Mouse (Mus musculus): ENCODE measurements around the gene Acot5. TPM values are rescaled to one million over a fixed set of nuclear protein-coding genes. Genes with fewer than 3 reads are reported as not detected.
A peak's percentile ranks its signal among the peaks of the same experiment; 100 is the strongest.
"Not testable (repeated sequence)": the region's sequence is repeated elsewhere in the genome, so short reads cannot be mapped to it uniquely, and the experiment has no call there.

The Acot5 gene
- polyA plus RNA-seq (2016; fragmentation: Nextera tagmentation; extraction: Ambion mirVana), result not detected in 2 replicates

DNA sequence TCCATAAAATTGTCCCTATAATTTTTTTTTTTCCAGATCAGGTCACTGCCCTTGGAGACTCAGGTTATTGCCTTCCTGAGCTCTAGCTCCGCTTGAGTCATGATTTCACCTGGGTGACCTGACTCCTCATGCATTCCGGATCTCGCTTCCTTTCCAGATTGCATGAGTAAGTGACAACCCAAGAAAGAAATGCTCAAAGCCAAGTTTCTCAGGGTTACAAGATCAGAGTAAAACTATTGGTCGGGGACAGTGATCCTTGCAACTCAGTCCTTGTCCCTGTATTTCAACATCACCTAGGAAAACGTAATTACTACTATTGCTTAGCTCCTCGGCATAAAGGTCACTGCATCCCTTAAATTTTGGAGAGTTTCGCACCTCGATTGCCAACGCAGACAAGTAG, at the start of gene Acot5:
Gene Acot5 (plus strand): TSS at position 340 of the 400 bp plus-strand sequence.
- H3K27me3 ChIP-seq, result peaks cover 34% of the 10 kb centered on the region
- peak within 1 kb of the TSS; percentile 58 for H3K4me2 ChIP-seq (replicated peaks)
- ATAC-seq (ENCODE audit: low FRiP score, low read depth), result no peak
- 58% methylated on average over 9 of the region's 9 CpGs for WGBS
- no peaks in the 10 kb centered on the region for H3K4me1 ChIP-seq
- H3K9ac ChIP-seq (replicated peaks), result peak within 1 kb of the TSS; percentile 24; the same call in 1 of the 2 replicates
- peak within 1 kb of the TSS; percentile 40 for H3K4me3 ChIP-seq
- H3K36me3 ChIP-seq, result no peaks in the 10 kb centered on the region
- H3K9me3 ChIP-seq, result no peaks in the 10 kb centered on the region
- H3K27ac ChIP-seq (replicated peaks), result no peak within 1 kb of the TSS

DNA sequence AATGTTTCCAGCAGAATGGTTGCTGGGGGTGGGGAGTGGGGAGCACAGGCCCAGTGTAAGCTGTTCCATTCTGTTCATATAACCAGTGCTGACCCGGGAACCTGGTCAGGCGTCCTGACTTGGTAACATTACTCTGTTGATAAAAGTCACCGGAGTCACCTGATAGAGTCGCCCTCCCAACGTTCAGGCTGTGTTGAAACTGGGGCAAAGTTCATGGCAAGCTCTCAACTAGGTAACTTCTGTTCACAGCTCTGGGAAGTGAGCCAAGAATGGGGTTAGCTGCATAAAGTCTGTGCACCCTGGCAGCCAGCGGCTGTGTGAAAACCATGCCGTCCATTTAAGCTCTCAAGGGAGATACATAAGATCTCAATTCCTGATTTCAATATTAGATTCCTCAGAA, 48.6 kb upstream of the Acot5 start:
- H3K9ac ChIP-seq (replicated peaks); H3K36me3 ChIP-seq; H3K27me3 ChIP-seq; H3K4me2 ChIP-seq (replicated peaks); H3K9me3 ChIP-seq; ATAC-seq (ENCODE audit: low FRiP score, low read depth); H3K4me1 ChIP-seq; H3K27ac ChIP-seq (replicated peaks); H3K4me3 ChIP-seq: not testable (repeated sequence)
- WGBS, result 77% methylated on average over 7 of the region's 7 CpGs

DNA sequence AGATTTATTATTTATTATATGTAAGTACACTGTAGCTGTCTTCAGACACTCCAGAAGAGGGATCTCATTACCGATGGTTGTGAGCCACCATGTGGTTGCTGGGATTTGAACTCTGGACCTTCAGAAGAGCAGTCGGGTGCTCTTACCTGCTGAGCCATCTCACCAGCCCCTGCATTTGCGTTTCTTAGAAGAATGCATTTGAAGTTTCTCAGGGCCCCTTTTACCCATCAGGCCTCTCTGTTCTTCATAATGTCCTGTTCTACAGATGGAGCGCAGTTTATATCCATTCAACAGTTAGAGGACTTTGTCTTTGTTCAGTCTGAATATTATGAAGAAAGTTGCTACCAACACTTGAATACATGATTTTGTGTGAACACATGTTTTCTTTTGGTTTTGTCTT, 46.9 kb upstream of the Acot5 start:
- not testable (repeated sequence) for H3K9me3 ChIP-seq; H3K4me1 ChIP-seq; H3K9ac ChIP-seq (replicated peaks); H3K27ac ChIP-seq (replicated peaks); ATAC-seq (ENCODE audit: low FRiP score, low read depth); H3K27me3 ChIP-seq; H3K4me3 ChIP-seq; H3K4me2 ChIP-seq (replicated peaks); H3K36me3 ChIP-seq
- 98% methylated on average over 4 of the region's 4 CpGs for WGBS

DNA sequence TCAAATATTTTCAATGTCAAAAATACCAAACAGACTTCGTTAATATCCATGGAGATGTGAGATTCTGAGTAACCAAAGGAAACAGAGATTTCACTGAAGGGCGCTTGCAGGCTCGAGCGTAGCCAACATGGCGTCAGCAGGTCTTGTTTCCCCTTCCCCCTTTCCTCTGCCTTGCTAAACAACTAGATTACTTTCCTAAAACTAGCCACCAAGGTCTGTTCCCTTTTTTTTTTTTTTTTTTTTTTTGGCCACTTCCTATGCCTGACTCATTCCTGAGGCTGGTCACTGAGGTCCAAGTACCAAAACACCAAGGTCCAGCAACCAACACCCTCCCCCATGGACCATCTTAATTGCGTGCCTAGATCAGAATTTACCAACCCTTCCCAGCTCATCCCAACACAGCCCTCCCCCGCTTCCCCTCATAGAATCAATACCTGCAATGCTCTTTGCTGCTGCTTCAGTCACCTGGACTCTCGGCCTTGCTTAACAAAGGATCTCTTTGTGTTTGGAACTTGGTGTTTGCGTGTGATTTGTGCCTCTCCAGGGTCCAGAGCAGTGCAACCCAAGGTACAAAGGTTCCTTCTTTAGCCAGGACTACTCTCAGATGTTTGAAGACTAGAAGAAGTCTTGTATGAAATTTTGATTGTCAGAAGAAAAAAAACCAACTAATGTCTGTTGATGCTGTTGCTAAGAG, 45.9 kb upstream of the Acot5 start:
- no peaks in the 10 kb centered on the region for H3K9me3 ChIP-seq
- 83% methylated on average over 9 of the region's 9 CpGs for WGBS
- no peak overlapping the region for H3K27ac ChIP-seq (replicated peaks)
- no peak overlapping the region for H3K4me3 ChIP-seq
- no peaks in the 10 kb centered on the region for H3K36me3 ChIP-seq
- no peak overlapping the region for H3K4me2 ChIP-seq (replicated peaks)
- no peak overlapping the region for H3K9ac ChIP-seq (replicated peaks)
- no peaks in the 10 kb centered on the region for H3K27me3 ChIP-seq
- H3K4me1 ChIP-seq, result no peaks in the 10 kb centered on the region
- ATAC-seq (ENCODE audit: low FRiP score, low read depth), result no peak

DNA sequence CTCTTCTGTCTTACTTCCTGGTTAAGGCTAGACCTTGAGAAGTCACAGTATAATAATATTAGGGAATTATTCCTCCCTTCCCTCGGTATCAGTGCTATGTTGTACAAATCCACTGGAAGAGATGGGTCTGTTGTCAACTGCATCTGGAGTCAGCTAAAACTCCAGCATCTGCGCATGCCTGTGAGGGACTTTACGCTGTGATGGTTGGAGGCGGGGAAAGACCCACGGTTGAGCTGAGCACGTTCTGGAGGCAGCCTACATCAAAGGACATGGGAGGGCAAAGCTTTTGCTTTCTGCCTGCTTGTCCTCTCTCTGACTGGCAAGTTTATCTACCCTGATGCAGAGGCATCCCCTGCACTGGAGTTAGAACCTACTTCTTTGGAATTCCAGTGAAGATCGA, 43.2 kb upstream of the Acot5 start:
- 82% methylated on average over 7 of the region's 7 CpGs for WGBS
- Histone ChIP-seq H3K4me1 (no peaks in the 10 kb centered on the region), H3K27me3 (no peaks in the 10 kb centered on the region), H3K9me3 (no peaks in the 10 kb centered on the region), H3K9ac (replicated peaks) (no peak overlapping the region), H3K27ac (replicated peaks) (no peak overlapping the region), H3K36me3 (no peaks in the 10 kb centered on the region), H3K4me3 (no peak overlapping the region), H3K4me2 (replicated peaks) (no peak overlapping the region)
- no peak for ATAC-seq (ENCODE audit: low FRiP score, low read depth)

DNA sequence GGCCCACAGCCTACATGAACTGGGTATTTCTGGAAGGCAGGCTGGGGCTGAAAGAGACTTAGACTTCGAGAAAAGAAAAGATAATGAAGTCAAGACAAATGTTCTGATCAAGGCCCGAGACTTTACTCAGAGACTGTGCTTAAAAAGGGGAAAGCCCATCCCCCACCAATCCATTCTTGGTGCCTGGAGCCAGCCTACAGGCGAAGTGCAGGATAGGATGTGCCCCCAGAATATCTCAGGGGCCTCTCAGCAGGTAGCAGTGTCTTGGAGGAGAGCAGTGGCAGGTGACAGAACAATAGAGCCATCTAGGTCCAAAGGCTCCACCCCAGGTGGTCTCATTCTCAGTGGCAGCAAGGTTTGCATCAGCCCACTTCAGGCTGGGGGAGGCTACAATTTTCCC, 40.8 kb upstream of the Acot5 start:
- H3K4me2 ChIP-seq (replicated peaks); H3K9me3 ChIP-seq; H3K4me3 ChIP-seq; H3K27me3 ChIP-seq; ATAC-seq (ENCODE audit: low FRiP score, low read depth); H3K9ac ChIP-seq (replicated peaks); H3K36me3 ChIP-seq; H3K27ac ChIP-seq (replicated peaks); H3K4me1 ChIP-seq: not testable (repeated sequence)
- whole genome bisulfite sequencing, result 43% methylated on average over 3 of the region's 3 CpGs

DNA sequence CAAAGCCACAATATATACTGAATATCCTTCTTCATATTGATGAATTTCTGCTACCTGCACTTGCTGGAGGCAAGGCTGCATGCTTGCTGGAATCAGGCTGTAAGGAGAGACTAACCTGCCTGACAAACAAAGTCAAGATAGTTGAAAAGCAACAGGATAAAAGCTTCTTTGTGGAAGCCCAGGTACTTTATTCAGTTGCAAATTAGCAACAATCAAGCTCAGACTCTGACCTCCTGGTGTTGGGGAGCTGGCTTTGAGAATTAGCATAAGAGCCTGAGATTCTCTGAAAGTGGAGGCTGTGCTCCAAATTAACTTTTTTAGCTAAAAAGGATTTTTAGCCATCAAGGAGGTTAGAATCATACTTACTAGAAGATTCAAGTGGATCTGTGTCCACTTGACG, 40.1 kb upstream of the Acot5 start:
- not testable (repeated sequence) for H3K9me3 ChIP-seq; H3K4me2 ChIP-seq (replicated peaks); H3K4me3 ChIP-seq; H3K27ac ChIP-seq (replicated peaks); H3K4me1 ChIP-seq; ATAC-seq (ENCODE audit: low FRiP score, low read depth); H3K27me3 ChIP-seq; H3K9ac ChIP-seq (replicated peaks); H3K36me3 ChIP-seq
- 80% methylated on average over 1 of the region's 1 CpGs for WGBS

DNA sequence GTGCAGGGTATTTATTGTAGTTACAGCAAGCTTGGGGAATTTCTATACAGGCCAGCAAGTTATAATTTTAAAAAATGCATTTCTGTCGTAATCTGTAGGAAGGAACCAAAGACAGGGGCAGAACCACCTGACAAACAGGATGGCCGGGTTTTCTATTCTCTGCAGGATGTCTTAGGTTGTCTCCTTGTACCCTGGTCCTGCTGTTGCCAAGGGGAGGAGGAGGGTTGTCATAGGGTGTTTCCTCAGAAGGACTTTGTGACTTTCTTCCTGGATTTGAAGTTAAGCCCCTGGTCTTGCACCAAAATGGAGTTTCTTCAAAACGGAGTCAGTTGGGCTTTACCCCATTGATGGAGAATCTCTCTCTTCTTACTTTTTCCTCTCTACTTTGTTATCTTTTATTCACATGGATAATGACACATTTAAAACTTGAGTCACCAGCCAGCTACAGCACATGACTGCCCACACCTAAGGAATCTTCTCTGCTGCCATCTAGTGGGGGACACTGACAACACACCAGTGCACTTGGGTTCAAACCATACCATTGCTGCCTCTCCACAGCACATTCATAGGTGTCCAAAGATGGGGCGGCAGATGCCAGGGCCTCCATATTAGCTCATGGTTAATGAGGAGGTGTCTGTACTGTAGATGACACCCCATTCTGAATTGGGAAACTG, 38.3 kb upstream of the Acot5 start:
- Histone ChIP-seq H3K9me3 (no peaks in the 10 kb centered on the region), H3K36me3 (no peaks in the 10 kb centered on the region), H3K27ac (replicated peaks) (no peak overlapping the region), H3K27me3 (no peaks in the 10 kb centered on the region), H3K4me2 (replicated peaks) (no peak overlapping the region), H3K9ac (replicated peaks) (no peak overlapping the region), H3K4me1 (no peaks in the 10 kb centered on the region), H3K4me3 (no peak overlapping the region)
- no peak for ATAC-seq (ENCODE audit: low FRiP score, low read depth)
- WGBS, result 69% methylated on average over 4 of the region's 4 CpGs

DNA sequence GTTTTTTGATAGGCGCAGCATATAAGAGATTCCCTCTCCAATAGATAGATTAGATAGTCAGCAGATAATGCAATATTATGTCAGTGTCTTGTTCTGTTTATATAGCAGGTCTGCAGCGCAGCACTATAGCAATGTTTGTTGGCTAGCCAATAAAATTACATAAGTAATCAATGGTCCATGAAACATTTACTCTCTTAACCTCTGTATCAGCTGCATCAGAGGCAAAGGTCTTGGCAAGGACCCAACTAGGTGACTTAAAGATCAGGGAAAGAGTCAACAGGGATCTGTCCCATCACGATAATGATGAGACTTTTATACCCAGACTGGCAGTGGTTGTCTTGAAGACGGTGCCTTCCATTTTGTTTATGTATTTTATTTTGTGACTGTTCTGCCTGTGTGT, 36.3 kb upstream of the Acot5 start:
- H3K36me3 ChIP-seq, result no peaks in the 10 kb centered on the region
- WGBS, result 91% methylated on average over 4 of the region's 4 CpGs
- H3K4me2 ChIP-seq (replicated peaks), result no peak overlapping the region
- H3K4me1 ChIP-seq, result no peaks in the 10 kb centered on the region
- H3K27ac ChIP-seq (replicated peaks), result no peak overlapping the region
- H3K27me3 ChIP-seq, result peaks cover 9% of the 10 kb centered on the region
- no peak for ATAC-seq (ENCODE audit: low FRiP score, low read depth)
- H3K4me3 ChIP-seq, result no peak overlapping the region
- no peaks in the 10 kb centered on the region for H3K9me3 ChIP-seq
- no peak overlapping the region for H3K9ac ChIP-seq (replicated peaks)

DNA sequence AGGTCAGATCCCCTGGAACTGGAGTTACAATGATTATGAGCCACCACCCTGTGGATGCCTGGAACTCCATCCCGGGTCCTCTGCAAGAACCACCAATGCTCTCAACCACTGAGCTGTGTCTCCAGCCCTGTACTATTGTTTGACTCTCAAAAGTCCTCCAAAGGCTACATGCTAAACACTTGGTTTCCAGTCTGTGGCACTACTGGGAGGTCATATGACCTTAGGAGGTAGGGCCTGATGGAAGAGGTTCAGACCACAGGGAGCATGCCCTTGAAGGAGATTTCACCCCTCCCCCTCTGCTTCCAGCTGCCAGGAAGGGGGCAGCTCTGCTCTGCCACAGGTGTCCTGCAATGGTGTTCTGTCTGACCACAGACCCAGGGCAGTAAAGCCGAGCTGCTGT, 35.8 kb upstream of the Acot5 start:
- peaks cover 11% of the 10 kb centered on the region for H3K27me3 ChIP-seq
- H3K27ac ChIP-seq (replicated peaks); H3K9me3 ChIP-seq; H3K4me3 ChIP-seq; H3K4me1 ChIP-seq; H3K36me3 ChIP-seq; ATAC-seq (ENCODE audit: low FRiP score, low read depth); H3K9ac ChIP-seq (replicated peaks); H3K4me2 ChIP-seq (replicated peaks): not testable (repeated sequence)
- WGBS, result 85% methylated on average over 2 of the region's 2 CpGs

DNA sequence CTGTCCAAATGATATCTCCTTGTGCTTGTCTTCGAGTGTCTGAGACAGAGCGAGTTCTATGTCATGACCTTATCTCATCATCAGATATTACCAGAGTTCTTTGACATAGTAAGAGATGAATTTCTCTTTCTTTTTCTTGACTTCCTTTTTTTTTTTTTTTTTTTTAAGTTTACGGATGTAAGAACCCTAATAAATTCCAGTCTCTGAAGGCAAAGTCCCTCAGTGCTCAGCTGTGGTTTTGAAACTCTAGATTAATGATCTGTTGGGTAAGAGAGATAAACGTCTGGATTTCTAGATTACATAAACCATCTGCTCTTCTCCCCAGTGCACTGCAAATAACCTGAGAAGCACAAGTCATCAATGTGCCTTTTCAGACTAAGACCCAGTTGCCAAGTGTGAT, 35.0 kb upstream of the Acot5 start:
- ATAC-seq (ENCODE audit: low FRiP score, low read depth), result no peak
- peaks cover 12% of the 10 kb centered on the region for H3K27me3 ChIP-seq
- H3K36me3 ChIP-seq, result no peaks in the 10 kb centered on the region
- no peaks in the 10 kb centered on the region for H3K4me1 ChIP-seq
- no peak overlapping the region for H3K4me2 ChIP-seq (replicated peaks)
- no peaks in the 10 kb centered on the region for H3K9me3 ChIP-seq
- WGBS, result 75% methylated on average over 4 of the region's 4 CpGs
- H3K9ac ChIP-seq (replicated peaks), result no peak overlapping the region
- no peak overlapping the region for H3K4me3 ChIP-seq
- H3K27ac ChIP-seq (replicated peaks), result no peak overlapping the region

DNA sequence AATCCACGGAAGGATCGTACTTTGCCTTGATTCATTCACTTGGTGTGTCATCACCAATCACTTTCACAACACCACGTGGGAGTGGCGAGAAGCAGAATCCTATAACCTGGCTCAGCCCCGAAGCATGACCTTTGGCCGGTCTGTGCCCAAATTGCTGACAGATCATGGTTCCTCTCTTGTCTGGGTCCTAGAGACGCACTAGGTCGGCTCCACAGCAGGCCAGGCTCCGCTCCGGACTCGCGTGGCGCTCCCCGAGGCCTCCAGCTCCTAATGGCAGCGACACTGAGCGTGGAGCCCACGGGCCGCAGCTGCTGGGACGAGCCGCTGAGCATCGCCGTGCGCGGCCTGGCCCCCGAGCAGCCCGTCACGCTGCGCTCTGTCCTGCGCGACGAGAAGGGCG, 30.9 kb upstream of the Acot5 start, which contains the start of gene Acot4:
Gene Acot4 (plus strand): TSS at position 139 of the 400 bp plus-strand sequence.
- 14% methylated on average over 24 of the region's 32 CpGs for WGBS
- not testable (repeated sequence) for ATAC-seq (ENCODE audit: low FRiP score, low read depth)

More for the DNA sequence above, 30.9 kb upstream of the Acot5 start, which contains the start of gene Acot4:
- Histone ChIP-seq H3K9ac (replicated peaks) (peak within 1 kb of the TSS; percentile 39; the same call in 1 of the 2 replicates), H3K27me3 (peaks cover 12% of the 10 kb centered on the region), H3K4me2 (replicated peaks) (peak within 1 kb of the TSS; percentile 60), H3K4me3 (peak within 1 kb of the TSS; percentile 43)
- H3K9me3 ChIP-seq; H3K27ac ChIP-seq (replicated peaks); H3K4me1 ChIP-seq; H3K36me3 ChIP-seq: not testable (repeated sequence)

Data from midbrain, embryonic 12.5 days (tissue).